Mouse (Mus musculus) erythroblast, embryonic 14.5 days (primary cell): ENCODE measurements around the gene Sall2.

ENCODE experiments used
- GATA1 ChIP-seq: IDR thresholded peaks from 2 replicates; pipeline ENCODE4 v1.6.1; 2012; ENCODE audit warnings: low read length, inconsistent platforms, mixed read lengths
- TAL1 ChIP-seq: IDR thresholded peaks from 3 replicates; pipeline ENCODE4 v1.6.1; 2012; ENCODE audit warnings: low read length, inconsistent platforms, mixed read lengths

DNA sequence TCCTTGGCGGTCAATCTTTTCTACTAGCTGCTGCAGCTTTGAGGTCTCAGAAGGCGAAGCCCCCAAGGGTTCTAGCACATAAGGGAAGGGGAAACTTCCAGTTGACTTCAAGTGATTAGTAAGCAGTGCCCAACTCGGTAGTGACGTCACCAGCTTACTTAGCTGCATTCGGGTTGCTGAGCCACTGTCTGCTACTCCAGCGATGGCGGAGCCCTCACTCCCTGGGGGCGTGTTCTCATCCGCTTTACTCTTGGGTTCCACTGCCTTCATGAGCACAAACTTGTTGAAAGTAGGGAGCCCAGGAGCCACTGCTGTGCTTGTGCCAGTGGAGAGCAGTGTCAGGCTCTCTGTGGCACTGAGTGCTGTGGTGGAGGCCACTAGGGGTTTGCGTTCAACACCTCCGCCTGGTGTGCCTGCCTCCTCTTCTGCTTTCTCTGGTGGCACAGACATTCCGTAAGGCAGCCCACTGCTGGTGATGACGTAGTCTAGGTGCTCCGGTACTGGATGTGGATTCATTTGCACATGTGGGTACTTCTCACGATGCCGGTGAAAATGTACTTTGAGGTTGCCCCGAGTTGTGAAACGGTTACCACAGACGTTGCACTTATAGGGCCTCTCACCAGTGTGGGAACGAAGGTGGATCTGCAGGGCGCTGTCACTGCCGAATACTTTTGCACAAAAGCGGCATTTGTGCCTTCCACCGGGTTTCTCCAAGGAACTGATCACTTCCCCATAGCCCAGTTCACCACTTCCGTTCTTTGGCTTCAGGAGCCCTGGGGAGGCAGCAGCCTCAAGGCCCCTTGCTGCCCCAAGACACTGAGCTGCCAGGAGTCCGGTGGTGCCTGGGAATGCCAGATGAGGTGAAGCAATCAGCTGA is 14.4 kb downstream of the Sall2 start:
- TF ChIP-seq TAL1 (no peak), GATA1 (no peak)
